ENCODE assay signal across 31 mouse cellular contexts in genomic region chr8:13571999-13572398, GRCm38 (mm10). TPM values are rescaled to one million over a fixed set of nuclear protein-coding genes. Genes with fewer than 3 reads are reported as not detected.
A peak's percentile ranks its signal among the peaks of the same experiment; 100 is the strongest.
DNase-seq lines count a peak whose midpoint lies in the region; ATAC-seq and TF ChIP-seq lines count a peak whose summit lies in the region.
"Had no signal": no experiment of that assay in that cellular context is flagged by ENCODE, and none has a peak within 500 bp of the region (broad histone marks: within the 10 kb centered on the region; RNA-seq: fewer than 3 reads in every experiment).

No protein-coding gene starts in this region.

- TF ChIP-seq CTCF in gastrocnemius, adult 2 months (IDR thresholded peaks at IDR 0.05) = no peak

- peak; percentile 97 for ATAC-seq in frontal cortex, adult (ENCODE audit: low TSS enrichment)
- no peak for ATAC-seq in stomach, embryonic 14.5 days (ENCODE audit: insufficient number of reproducible peaks, insufficient read depth, low FRiP score, low read depth)
- ATAC-seq: CD4-positive, CD25-positive, alpha-beta regulatory T cell, adult 4 months; forebrain, embryonic 15.5 days; intestine, embryonic 15.5 days; liver, embryonic 12.5 days had no signal

- peaks cover 6% of the 10 kb centered on the region; the same call in 1 of the 2 replicates for H3K36me3 ChIP-seq in stomach, embryonic 14.5 days (ENCODE audit: control insufficient read depth, insufficient read depth, low read length)

- H3K4me1 ChIP-seq in stomach, embryonic 14.5 days (ENCODE audit: control insufficient read depth, insufficient read depth, low read length) = no peaks in the 10 kb centered on the region
- H3K4me1 ChIP-seq: forebrain, embryonic 15.5 days; heart, embryonic 10.5 days; hindbrain, embryonic 15.5 days; intestine, embryonic 15.5 days; liver, embryonic 12.5 days had no signal

- no peak overlapping the region for H3K4me3 ChIP-seq in stomach, embryonic 14.5 days (ENCODE audit: low read depth, low read length)
- H3K4me3 ChIP-seq in gastrocnemius, adult 2 months = no peak overlapping the region
- H3K4me3 ChIP-seq: embryonic facial prominence, embryonic 12.5 days; forebrain, embryonic 15.5 days; heart, embryonic 10.5 days; hindbrain, embryonic 15.5 days; intestine, embryonic 15.5 days; limb, embryonic 12.5 days; liver, embryonic 12.5 days had no signal

- WGBS in stomach, embryonic 14.5 days = 84% methylated on average over 11 of the region's 11 CpGs

- no peak for DNase-seq in frontal cortex, postnatal 25 days (ENCODE audit: low spot score in 2 of 2)
- peak; percentile 17 to 43 for DNase-seq in left cerebral cortex, postnatal 36 days (ENCODE audit: low spot score in 2 of 2)
- DNase-seq in left cerebral cortex, postnatal 4 days = no peak
- DNase-seq in adipocyte (ENCODE audit: low spot score) = peak; percentile 93
- DNase-seq in cerebellum, postnatal 25 days = no peak
- no peak for DNase-seq in gastrocnemius, adult 2 months
- DNase-seq: adrenal gland, postnatal 25 days; cerebellum, adult 9-11 months; heart, postnatal 4 days; kidney, adult 9 months; kidney, postnatal 14 days; layer of hippocampus, postnatal 36 days; lung, adult 18-20 months; lung, postnatal 10 days; thymus, postnatal 36 days had no signal

- no peak overlapping the region for H3K9ac ChIP-seq in stomach, embryonic 14.5 days (replicated peaks; ENCODE audit: low read depth, low read length)
- H3K9ac ChIP-seq: embryonic facial prominence, embryonic 12.5 days; forebrain, embryonic 15.5 days; hindbrain, embryonic 15.5 days; intestine, embryonic 15.5 days; limb, embryonic 12.5 days; liver, embryonic 12.5 days had no signal

- no peak overlapping the region for H3K4me2 ChIP-seq in stomach, embryonic 14.5 days (replicated peaks; ENCODE audit: low read depth, low read length)
- H3K4me2 ChIP-seq: embryonic facial prominence, embryonic 12.5 days; forebrain, embryonic 15.5 days; hindbrain, embryonic 15.5 days; intestine, embryonic 15.5 days; limb, embryonic 12.5 days; liver, embryonic 12.5 days; midbrain, embryonic 11.5 days had no signal

- H3K9me3 ChIP-seq in stomach, embryonic 14.5 days (ENCODE audit: control insufficient read depth, low read depth, low read length) = no peaks in the 10 kb centered on the region
- H3K9me3 ChIP-seq: embryonic facial prominence, embryonic 12.5 days; forebrain, embryonic 15.5 days; heart, embryonic 10.5 days; hindbrain, embryonic 15.5 days; intestine, embryonic 15.5 days; liver, embryonic 12.5 days had no signal

- intact Hi-C loops in left cerebral cortex, postnatal 36 days (cut with DNase I) = no loop called here
- intact Hi-C loops in left cerebral cortex, postnatal 4 days (cut with DNase I) = no loop called here
- intact Hi-C loops in gastrocnemius, adult 2 months (cut with DNase I) = no loop called here

- no peaks in the 10 kb centered on the region for H3K27me3 ChIP-seq in stomach, embryonic 14.5 days (ENCODE audit: control insufficient read depth, insufficient read depth, low read length)
- H3K27me3 ChIP-seq: embryonic facial prominence, embryonic 12.5 days; forebrain, embryonic 15.5 days; hindbrain, embryonic 15.5 days; intestine, embryonic 15.5 days; limb, embryonic 12.5 days; liver, embryonic 12.5 days had no signal

- H3K27ac ChIP-seq in stomach, embryonic 14.5 days (ENCODE audit: low read length) = peak overlapping the region; percentile 27; the same call in 1 of the 2 replicates
- H3K27ac ChIP-seq in gastrocnemius, adult 2 months = no peak overlapping the region
- H3K27ac ChIP-seq: embryonic facial prominence, embryonic 12.5 days; forebrain, embryonic 15.5 days; heart, embryonic 10.5 days; hindbrain, embryonic 15.5 days; intestine, embryonic 15.5 days; limb, embryonic 12.5 days; liver, embryonic 12.5 days had no signal

RNA-seq across cellular contexts. Expression of gene 1700029H14Rik, which starts 9.7 kb away (rescaled TPM):
- total RNA-seq in left cerebral cortex, postnatal 36 days (2021) = not detected
- not detected for total RNA-seq in left cerebral cortex, postnatal 4 days (2021)
- polyA plus RNA-seq in stomach, embryonic 14.5 days (2014; fragmentation: Nextera tagmentation; extraction: Ambion mirVana) = not detected in 2 replicates
- not detected for total RNA-seq in gastrocnemius, adult 2 months (2021)
- total RNA-seq: adrenal gland, postnatal 25 days; gastrocnemius, adult 8-10 months; granulocyte monocyte progenitor cell, adult 5-6 weeks; heart, postnatal 4 days; layer of hippocampus, adult 18-20 months; layer of hippocampus, postnatal 36 days; megakaryocyte progenitor cell, adult 5-6 weeks had no signal
- polyA plus RNA-seq: embryonic facial prominence, embryonic 12.5 days; forebrain, embryonic 15.5 days; heart, embryonic 10.5 days; heart, embryonic 16.5 days; hindbrain, embryonic 15.5 days; intestine, embryonic 15.5 days; limb, embryonic 12.5 days; liver, embryonic 12.5 days; midbrain, embryonic 11.5 days had no signal

Comparison
In these comparisons a context has a peak if more than half of its experiments do, and no peak if none do; other contexts are left out.
1. DNase-seq: peak in left cerebral cortex, postnatal 36 days (2 of 2) and adipocyte (single experiment); none in frontal cortex, postnatal 25 days (0 of 2), left cerebral cortex, postnatal 4 days (single experiment), cerebellum, postnatal 25 days (0 of 2) and gastrocnemius, adult 2 months (single experiment).